Mouse (Mus musculus): ENCODE measurements around the gene Ccr10. TPM values are rescaled to one million over a fixed set of nuclear protein-coding genes. Genes with fewer than 3 reads are reported as not detected.
A peak's percentile ranks its signal among the peaks of the same experiment; 100 is the strongest.

Gene Ccr10
- polyA plus RNA-seq, 1 experiment = 0.02 TPM

DNA sequence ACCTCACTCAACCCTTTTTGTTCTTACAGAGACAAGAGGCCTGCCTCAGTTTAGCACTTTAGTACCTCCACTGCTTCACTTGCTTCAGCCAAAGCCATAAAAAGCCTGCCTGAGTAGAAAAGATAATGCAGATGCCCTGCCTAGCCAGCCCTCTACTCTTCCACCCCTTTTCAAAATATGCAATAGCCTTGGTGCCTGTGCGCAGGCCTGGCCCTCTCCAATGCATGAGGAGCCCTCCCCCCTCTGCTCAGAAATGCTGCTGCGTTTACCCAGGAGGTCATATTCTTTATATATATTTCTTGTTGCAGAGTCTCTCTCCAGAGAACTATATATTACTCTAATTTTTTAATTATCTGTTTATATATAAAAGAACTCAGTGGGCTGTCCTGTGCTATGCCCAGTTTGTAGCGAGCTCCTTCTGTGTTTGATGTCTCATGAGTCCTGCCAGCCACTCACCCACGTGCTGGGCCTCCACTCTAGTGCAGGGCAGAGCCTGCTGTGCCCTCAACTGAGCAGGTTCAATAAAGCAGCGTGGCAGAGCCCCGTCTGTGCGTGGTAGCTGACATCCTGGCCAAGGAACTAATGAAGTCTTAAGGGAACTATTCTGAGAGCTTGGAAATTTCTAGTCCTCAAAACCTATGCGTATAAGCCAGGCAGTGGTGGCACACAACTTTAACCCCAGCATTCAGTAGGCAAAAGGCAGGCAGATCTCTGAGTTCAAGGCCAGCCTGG lies 15.1 kb upstream of the Ccr10 start:
- H3K4me1 ChIP-seq (ENCODE audit: control insufficient read depth) = peaks cover 52% of the 10 kb centered on the region
- H3K36me3 ChIP-seq (ENCODE audit: control insufficient read depth) = peaks cover 71% of the 10 kb centered on the region
- no peaks in the 10 kb centered on the region; the same call in 1 of the 2 replicates for H3K27me3 ChIP-seq (ENCODE audit: control insufficient read depth)
- H3K9me3 ChIP-seq (ENCODE audit: control insufficient read depth, low read length) = peaks cover 7% of the 10 kb centered on the region; the same call in 1 of the 2 replicates
- TF ChIP-seq GATA1 (IDR thresholded peaks at IDR 0.05; ENCODE audit: low read length) (no peak), TAL1 (IDR thresholded peaks at IDR 0.05; ENCODE audit: low read length) (no peak)
- H3K4me3 ChIP-seq (replicated peaks) = peak overlapping the region; percentile 41

DNA sequence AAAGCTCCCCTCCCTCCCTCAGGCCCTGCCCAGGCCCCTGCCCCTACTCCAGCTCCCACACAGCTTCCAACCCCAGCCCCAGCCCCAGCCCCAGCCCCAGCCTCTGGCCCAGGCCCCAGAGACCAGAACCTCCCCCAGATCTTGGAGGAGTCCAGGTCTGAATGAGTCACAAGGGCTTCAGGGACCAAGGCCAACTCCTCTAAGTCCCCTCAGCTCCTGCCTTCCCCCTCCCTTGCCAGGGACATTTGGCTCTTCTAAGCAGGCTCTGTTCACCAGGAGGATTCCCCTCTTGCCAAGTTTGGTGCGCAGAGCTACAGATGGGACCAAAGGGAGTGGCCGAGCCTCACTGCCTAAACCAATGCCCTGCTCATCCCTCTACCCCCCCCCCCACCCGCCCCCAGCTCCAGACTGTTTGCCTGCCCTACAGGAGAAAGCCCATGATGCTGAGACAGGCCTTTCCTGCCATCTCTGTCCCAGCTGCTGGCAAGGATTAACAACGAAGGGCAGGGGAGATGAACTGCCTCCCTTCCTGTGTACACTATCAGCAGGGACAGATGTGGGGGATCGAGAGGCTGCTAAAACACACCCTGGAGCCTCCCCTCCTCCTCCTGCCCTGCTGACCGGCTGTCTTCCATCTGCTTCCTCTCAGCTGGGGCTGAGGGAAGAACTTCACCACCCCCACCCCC lies 14.4 kb upstream of the Ccr10 start:
- Histone ChIP-seq H3K36me3 (ENCODE audit: control insufficient read depth) (peaks cover 66% of the 10 kb centered on the region), H3K9me3 (ENCODE audit: control insufficient read depth, low read length) (peaks cover 7% of the 10 kb centered on the region; the same call in 1 of the 2 replicates), H3K4me1 (ENCODE audit: control insufficient read depth) (peaks cover 52% of the 10 kb centered on the region), H3K27me3 (ENCODE audit: control insufficient read depth) (peaks cover 2% of the 10 kb centered on the region), H3K4me3 (replicated peaks) (peak overlapping the region; percentile 41)
- TF ChIP-seq TAL1 (IDR thresholded peaks at IDR 0.05; ENCODE audit: low read length) (peak; percentile 83), GATA1 (IDR thresholded peaks at IDR 0.05; ENCODE audit: low read length) (peak; percentile 71)

DNA sequence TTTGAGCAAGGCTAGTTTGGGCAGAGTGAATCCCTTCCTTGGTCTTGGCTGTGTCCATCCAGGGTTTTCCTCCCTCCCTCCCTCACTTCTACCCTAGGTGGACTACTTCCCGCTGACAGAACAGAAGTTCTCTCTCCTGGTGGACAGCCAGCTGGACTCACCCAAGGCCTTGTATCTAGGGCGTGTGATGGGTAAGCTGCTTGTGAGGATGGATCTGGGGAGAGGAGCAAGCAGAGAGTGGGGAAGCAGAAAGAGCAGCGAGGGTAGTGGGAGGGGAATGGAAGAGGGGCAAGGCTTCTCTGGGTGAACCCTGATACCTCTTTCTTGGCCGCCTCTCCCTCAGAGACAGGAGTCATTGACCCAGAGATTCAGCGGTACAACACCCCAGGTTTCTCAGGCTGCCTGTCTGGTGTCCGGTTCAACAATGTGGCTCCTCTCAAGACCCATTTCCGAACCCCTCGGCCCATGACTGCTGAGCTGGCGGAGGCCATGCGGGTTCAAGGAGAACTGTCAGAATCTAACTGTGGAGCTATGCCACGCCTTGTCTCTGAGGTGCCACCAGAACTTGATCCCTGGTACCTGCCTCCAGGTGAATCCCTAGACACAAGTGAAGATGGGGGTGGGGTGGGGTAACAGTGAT lies 13.0 kb upstream of the Ccr10 start:
- peaks cover 52% of the 10 kb centered on the region for H3K36me3 ChIP-seq (ENCODE audit: control insufficient read depth)
- no peak for TF ChIP-seq TAL1 (IDR thresholded peaks at IDR 0.05; ENCODE audit: low read length)
- no peak for TF ChIP-seq GATA1 (IDR thresholded peaks at IDR 0.05; ENCODE audit: low read length)
- peaks cover 13% of the 10 kb centered on the region for H3K27me3 ChIP-seq (ENCODE audit: control insufficient read depth)
- H3K9me3 ChIP-seq (ENCODE audit: control insufficient read depth, low read length) = peaks cover 7% of the 10 kb centered on the region; the same call in 1 of the 2 replicates
- peaks cover 49% of the 10 kb centered on the region for H3K4me1 ChIP-seq (ENCODE audit: control insufficient read depth)
- no peak overlapping the region for H3K4me3 ChIP-seq (replicated peaks)

DNA sequence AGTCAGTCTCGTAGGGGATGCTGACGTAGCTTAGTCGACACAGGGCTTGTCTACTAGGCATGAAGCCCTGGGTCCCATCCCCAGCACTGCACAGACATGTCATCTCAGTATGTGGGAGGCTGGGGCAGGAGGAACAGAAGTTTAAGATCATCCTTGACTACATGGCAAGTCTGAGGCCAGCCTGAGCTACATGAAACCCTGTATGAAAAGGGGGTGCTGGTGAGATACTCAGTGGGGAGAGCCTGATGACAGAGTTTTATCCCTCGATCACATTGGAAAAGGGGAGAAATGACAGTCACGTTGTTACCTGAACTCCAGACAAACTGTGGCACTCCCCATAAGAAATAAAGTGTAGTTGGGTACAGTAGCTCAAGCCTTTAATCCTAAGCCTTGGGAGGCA lies 12.3 kb upstream of the Ccr10 start:
- Histone ChIP-seq H3K4me1 (ENCODE audit: control insufficient read depth) (peaks cover 46% of the 10 kb centered on the region), H3K9me3 (ENCODE audit: control insufficient read depth, low read length) (peaks cover 7% of the 10 kb centered on the region; the same call in 1 of the 2 replicates), H3K36me3 (ENCODE audit: control insufficient read depth) (peaks cover 45% of the 10 kb centered on the region), H3K4me3 (replicated peaks) (no peak overlapping the region), H3K27me3 (ENCODE audit: control insufficient read depth) (peaks cover 21% of the 10 kb centered on the region)
- TF ChIP-seq TAL1 (IDR thresholded peaks at IDR 0.05; ENCODE audit: low read length) (no peak), GATA1 (IDR thresholded peaks at IDR 0.05; ENCODE audit: low read length) (no peak)

DNA sequence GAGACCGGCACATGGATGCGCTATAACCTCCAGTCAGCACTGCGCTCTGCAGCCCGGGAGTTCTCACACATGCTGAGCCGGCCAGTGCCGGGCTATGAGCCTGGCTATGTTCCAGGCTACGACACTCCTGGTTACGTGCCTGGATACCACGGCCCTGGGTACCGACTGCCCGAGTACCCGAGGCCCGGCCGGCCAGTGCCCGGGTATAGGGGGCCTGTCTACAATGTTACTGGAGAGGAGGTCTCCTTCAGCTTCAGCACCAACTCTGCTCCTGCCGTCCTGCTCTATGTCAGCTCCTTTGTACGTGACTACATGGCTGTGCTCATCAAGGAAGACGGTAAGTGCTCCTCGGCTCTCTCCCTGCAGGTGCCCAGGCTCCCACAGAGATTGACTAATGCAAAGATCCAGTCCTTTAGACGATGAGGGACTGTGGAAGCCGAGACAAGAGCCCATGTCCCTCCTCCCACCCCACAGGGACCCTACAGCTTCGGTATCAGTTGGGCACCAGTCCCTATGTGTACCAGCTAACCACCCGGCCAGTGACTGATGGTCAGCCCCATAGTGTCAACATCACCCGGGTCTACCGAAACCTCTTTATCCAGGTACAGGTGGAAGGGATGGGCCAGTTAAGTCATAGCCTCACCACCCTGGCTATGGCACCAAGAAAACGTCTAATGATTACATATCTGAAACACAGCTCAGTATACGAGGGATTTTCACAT lies 11.4 kb upstream of the Ccr10 start:
- Histone ChIP-seq H3K27me3 (ENCODE audit: control insufficient read depth) (peaks cover 28% of the 10 kb centered on the region), H3K4me3 (replicated peaks) (no peak overlapping the region), H3K9me3 (ENCODE audit: control insufficient read depth, low read length) (peaks cover 7% of the 10 kb centered on the region; the same call in 1 of the 2 replicates), H3K36me3 (ENCODE audit: control insufficient read depth) (peaks cover 36% of the 10 kb centered on the region), H3K4me1 (ENCODE audit: control insufficient read depth) (peaks cover 39% of the 10 kb centered on the region)
- TF ChIP-seq TAL1 (IDR thresholded peaks at IDR 0.05; ENCODE audit: low read length) (no peak), GATA1 (IDR thresholded peaks at IDR 0.05; ENCODE audit: low read length) (no peak)

DNA sequence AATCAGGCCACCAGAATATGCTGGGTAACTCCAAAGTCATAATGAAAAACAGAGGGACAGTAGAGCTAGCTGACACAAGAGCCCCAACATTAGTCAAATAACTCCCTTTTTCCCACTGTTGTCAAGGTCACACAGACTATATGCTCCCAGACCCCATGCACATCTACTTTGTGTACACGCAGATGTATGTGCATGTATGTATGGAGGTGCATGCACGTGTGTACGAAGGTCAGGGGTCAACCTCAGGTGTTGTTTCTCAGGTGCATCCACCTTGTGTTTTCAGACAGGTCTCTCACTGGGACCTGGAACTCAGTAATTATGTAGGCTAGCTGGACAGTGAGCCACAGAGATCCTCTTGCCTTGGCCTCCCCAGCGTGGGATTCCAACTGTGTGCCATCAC lies 10.2 kb upstream of the Ccr10 start:
- TF ChIP-seq TAL1 (IDR thresholded peaks at IDR 0.05; ENCODE audit: low read length) (no peak), GATA1 (IDR thresholded peaks at IDR 0.05; ENCODE audit: low read length) (no peak)
- Histone ChIP-seq H3K27me3 (ENCODE audit: control insufficient read depth) (peaks cover 36% of the 10 kb centered on the region), H3K36me3 (ENCODE audit: control insufficient read depth) (peaks cover 24% of the 10 kb centered on the region), H3K9me3 (ENCODE audit: control insufficient read depth, low read length) (peaks cover 7% of the 10 kb centered on the region; the same call in 1 of the 2 replicates), H3K4me3 (replicated peaks) (no peak overlapping the region), H3K4me1 (ENCODE audit: control insufficient read depth) (peaks cover 30% of the 10 kb centered on the region)

DNA sequence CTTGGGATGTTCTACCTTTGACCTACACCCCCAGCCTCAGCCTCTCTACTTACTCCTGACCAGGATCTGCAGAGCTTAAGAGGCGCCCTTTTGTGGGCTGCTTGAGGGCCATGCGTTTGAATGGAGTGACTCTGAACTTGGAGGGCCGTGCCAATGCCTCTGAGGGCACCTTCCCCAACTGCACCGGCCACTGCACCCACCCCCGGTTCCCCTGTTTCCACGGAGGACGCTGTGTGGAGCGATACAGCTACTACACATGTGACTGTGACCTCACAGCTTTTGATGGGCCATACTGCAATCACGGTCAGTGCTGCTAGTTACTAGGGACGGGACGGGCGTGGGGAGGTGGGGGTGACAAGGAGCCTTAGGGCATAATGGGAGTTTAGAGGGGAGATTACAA lies 9.7 kb upstream of the Ccr10 start:
- Histone ChIP-seq H3K4me3 (replicated peaks) (no peak overlapping the region), H3K36me3 (ENCODE audit: control insufficient read depth) (peaks cover 23% of the 10 kb centered on the region), H3K4me1 (ENCODE audit: control insufficient read depth) (peaks cover 25% of the 10 kb centered on the region), H3K9me3 (ENCODE audit: control insufficient read depth, low read length) (peaks cover 7% of the 10 kb centered on the region; the same call in 1 of the 2 replicates), H3K27me3 (ENCODE audit: control insufficient read depth) (peaks cover 39% of the 10 kb centered on the region)
- TF ChIP-seq GATA1 (IDR thresholded peaks at IDR 0.05; ENCODE audit: low read length) (no peak), TAL1 (IDR thresholded peaks at IDR 0.05; ENCODE audit: low read length) (no peak)

DNA sequence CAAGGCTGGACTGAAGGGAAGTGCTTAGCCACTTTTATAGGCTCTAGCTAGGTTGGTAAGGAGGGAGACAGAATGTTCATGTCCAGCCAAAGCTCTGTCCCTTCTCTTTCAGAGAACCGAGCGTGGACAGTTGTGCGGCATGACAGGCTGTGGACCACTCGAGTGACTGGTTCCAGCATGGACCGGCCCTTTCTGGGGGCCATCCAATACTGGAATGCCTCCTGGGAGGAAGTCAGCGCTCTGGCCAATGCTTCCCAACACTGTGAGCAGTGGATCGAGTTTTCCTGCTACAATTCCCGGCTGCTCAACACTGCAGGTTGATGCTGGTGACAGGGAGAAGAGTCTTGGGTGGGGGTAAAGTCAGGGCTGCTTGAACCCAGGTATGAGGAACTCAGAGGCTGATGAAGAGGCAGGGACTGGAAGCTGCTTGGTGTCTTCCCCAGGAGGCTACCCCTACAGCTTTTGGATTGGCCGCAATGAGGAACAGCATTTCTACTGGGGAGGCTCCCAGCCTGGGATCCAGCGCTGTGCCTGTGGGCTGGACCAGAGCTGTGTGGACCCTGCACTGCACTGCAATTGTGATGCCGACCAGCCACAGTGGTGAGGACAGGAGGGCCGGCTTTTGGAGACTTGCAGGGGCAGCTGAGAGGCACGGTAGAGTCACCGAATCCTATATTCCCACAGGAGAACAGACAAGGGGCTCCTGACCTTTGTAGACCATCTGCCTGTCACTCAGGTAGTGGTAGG lies 7.7 kb upstream of the Ccr10 start:
- Histone ChIP-seq H3K4me3 (replicated peaks) (no peak overlapping the region), H3K4me1 (ENCODE audit: control insufficient read depth) (peaks cover 5% of the 10 kb centered on the region), H3K27me3 (ENCODE audit: control insufficient read depth) (peaks cover 58% of the 10 kb centered on the region), H3K9me3 (ENCODE audit: control insufficient read depth, low read length) (peaks cover 7% of the 10 kb centered on the region; the same call in 1 of the 2 replicates), H3K36me3 (ENCODE audit: control insufficient read depth) (peaks cover 12% of the 10 kb centered on the region)
- no peak for TF ChIP-seq TAL1 (IDR thresholded peaks at IDR 0.05; ENCODE audit: low read length)
- TF ChIP-seq GATA1 (IDR thresholded peaks at IDR 0.05; ENCODE audit: low read length) = no peak

Data from erythroblast, embryonic 14.5 days (primary cell).